Mouse (Mus musculus) liver, postnatal 0 days (tissue): ENCODE measurements around the gene Vmn1r114.
"Not testable (repeated sequence)": the region's sequence is repeated elsewhere in the genome, so short reads cannot be mapped to it uniquely, and the experiment has no call there.

Experiments
- CTCF ChIP-seq: sonication (generic); IDR thresholded peaks from 2 replicates; pipeline ENCODE4 v1.5.1; 2016; ENCODE audit warnings: antibody characterized with exemption, low read depth
- EP300 ChIP-seq: IDR thresholded peaks from 2 replicates; pipeline ENCODE4 v1.6.1; 2016; ENCODE audit warnings: antibody characterized with exemption, low read depth, mild to moderate bottlenecking

GRCm38 (mm10) chr7:20770885-20771284 lies 41.1 kb downstream of the Vmn1r114 start, which contains the start of gene Vmn1r112:
- TF ChIP-seq CTCF, EP300: not testable (repeated sequence)
